Mouse (Mus musculus): ENCODE results near the gene Gnb5.

DNA sequence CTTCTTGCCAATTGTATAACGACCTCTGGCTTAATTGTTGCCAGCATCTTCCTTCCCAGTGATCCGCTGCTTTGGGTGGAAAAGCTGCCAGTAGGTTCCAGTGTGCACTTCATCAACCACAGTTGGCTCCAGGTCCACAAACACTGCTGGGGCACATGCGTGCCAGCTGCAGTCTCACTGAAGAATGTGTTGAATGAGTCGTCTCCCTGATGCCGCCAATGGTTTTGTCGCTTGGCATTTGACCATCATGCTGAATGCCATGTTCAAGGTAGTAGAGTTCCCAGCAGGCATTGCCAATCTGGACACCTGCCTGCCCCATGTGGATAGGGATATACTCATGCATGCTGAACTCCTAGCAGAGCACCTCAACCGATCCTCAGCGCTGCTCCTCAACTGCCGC is 69.5 kb downstream of the Gnb5 start:
- TF ChIP-seq POLR2A (IDR thresholded peaks at IDR 0.05; ENCODE audit: extremely low read depth, insufficient read depth, low read length) (no peak), CTCF (IDR thresholded peaks at IDR 0.05; ENCODE audit: low read depth, low read length) (no peak)

Data from liver, adult 2 months (tissue).